Mouse (Mus musculus): ENCODE data around the gene Mael.

DNA sequence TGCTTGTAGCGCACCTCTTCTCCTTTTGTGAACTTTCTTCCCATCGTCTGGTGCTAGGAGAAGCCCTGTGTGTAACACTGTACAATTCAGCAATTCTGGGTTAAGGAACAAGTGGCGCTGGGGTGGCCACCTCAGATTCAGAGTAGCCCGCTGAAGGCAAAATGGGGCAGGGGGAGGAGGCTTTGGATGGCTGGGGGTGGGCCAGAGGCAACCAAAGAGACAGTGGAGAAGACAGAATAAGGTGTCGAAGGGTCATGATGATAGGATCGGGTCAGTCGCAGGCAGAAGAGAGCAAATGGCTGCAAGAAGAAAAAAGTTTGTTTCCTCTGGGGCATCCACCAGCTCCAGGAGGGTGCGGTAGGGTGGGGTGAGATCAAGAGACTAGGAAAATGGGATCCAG is 16.5 kb upstream of the Mael start:
- TF ChIP-seq CTCF (IDR thresholded peaks at IDR 0.05; ENCODE audit: low read depth) (no peak), EP300 (IDR thresholded peaks at IDR 0.05; ENCODE audit: low read depth) (no peak)

Data from liver, postnatal 0 days (tissue).